ENCODE assay signal across 8 mouse cellular contexts in the genomic region with DNA sequence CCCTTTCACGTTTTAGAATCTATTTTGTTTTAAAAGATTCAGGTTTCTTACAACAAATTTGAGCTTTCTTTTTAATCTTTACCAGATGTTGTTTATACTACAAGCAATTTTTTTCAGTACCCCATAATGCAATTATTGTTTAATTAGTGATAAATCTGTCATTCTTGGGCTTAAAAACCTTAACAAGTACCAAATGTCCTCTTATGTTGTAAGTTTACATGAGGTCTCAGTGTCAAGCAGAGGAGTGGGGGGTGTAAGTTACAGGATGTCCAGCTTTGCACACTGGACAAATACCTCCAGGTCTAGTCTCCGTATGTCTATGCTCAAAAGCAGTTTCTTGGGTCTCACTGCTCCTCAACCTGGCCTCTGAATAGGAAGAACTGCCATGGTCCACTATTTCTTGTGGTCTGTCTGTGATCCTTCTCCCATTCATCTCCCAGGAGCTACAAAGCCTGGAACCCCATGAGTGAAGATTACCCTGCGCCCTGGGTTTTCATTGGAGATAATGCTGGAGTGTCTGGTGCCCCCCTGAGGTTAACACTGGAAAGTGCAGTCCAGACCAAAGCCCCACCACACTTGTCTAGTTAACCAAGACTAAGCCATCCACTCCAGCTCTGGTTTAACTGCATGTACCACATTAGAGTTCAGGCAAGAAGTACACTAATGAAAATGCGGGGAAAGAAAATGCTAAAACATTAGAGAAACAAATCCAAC.
DNase-seq lines count a peak whose midpoint lies in the region; ATAC-seq and TF ChIP-seq lines count a peak whose summit lies in the region.

No protein-coding gene starts in this region.

- H3K4me2 ChIP-seq in liver, embryonic 14.5 days (ENCODE audit: low read depth) = no peak overlapping the region
- no peak overlapping the region for H3K4me2 ChIP-seq in stomach, embryonic 15.5 days

- H3K27ac ChIP-seq in liver, embryonic 14.5 days = no peak overlapping the region
- H3K27ac ChIP-seq in stomach, embryonic 15.5 days = peak overlapping the region; percentile 54

- ATAC-seq in frontal cortex, adult (ENCODE audit: low TSS enrichment) = peak; percentile 75
- ATAC-seq in erythroid progenitor cell, adult 5-6 weeks (replicated peaks; ENCODE audit: low FRiP score, poor library complexity, severe bottlenecking) = peak; percentile 64; the same call in 1 of the 2 replicates
- no peak for ATAC-seq in liver, embryonic 14.5 days (ENCODE audit: insufficient read depth)
- no peak for ATAC-seq in stomach, embryonic 15.5 days (ENCODE audit: insufficient read depth, low FRiP score, low read depth)

- no peaks in the 10 kb centered on the region for H3K36me3 ChIP-seq in liver, embryonic 14.5 days (replicated peaks; ENCODE audit: control insufficient read depth, insufficient read depth, low read depth)
- no peaks in the 10 kb centered on the region for H3K36me3 ChIP-seq in stomach, embryonic 15.5 days

- no peak overlapping the region for H3K4me3 ChIP-seq in liver, embryonic 14.5 days (ENCODE audit: insufficient read depth in 1 of 2, low read depth in 2 of 2, low read length in 2 of 2)
- no peak overlapping the region for H3K4me3 ChIP-seq in stomach, embryonic 15.5 days (replicated peaks)

- H3K9ac ChIP-seq in liver, embryonic 14.5 days (replicated peaks) = no peak overlapping the region
- no peak overlapping the region for H3K9ac ChIP-seq in stomach, embryonic 15.5 days

- TF ChIP-seq CTCF in liver, embryonic 14.5 days (IDR thresholded peaks at IDR 0.05; ENCODE audit: low read depth) = peak; percentile 69

- H3K27me3 ChIP-seq in liver, embryonic 14.5 days (ENCODE audit: control insufficient read depth, insufficient read depth, low read length) = no peaks in the 10 kb centered on the region
- H3K27me3 ChIP-seq in stomach, embryonic 15.5 days (replicated peaks) = no peaks in the 10 kb centered on the region

- TF ChIP-seq EP300 in liver, embryonic 14.5 days (IDR thresholded peaks at IDR 0.05; ENCODE audit: low read depth) = no peak

- DNase-seq in frontal cortex, postnatal 14 days (ENCODE audit: low spot score in 2 of 2) = no peak
- DNase-seq in 3T3-L1 (ENCODE audit: low read depth, low spot score) (peak; percentile 64), R1 (ENCODE audit: low read depth, low spot score) (peak; percentile 64)
- DNase-seq in liver, embryonic 14.5 days (ENCODE audit: low read depth in 3 of 3, low spot score in 3 of 3) = peak in 1 of 3 experiments; percentile 20
- DNase-seq in gastrocnemius, postnatal 10 days = no peak

- 56% methylated on average over 4 of the region's 4 CpGs for WGBS in liver, embryonic 14.5 days (ENCODE audit: insufficient replicate concordance)
- 58% methylated on average over 4 of the region's 4 CpGs for WGBS in stomach, embryonic 15.5 days

- no peaks in the 10 kb centered on the region; a peak in 2 of 4 replicates for H3K4me1 ChIP-seq in liver, embryonic 14.5 days (replicated peaks; ENCODE audit: control insufficient read depth in 2 of 2, insufficient read depth in 2 of 2, low read length in 1 of 2)
- H3K4me1 ChIP-seq in stomach, embryonic 15.5 days = peaks cover 8% of the 10 kb centered on the region; the same call in 1 of the 2 replicates

- no peaks in the 10 kb centered on the region for H3K9me3 ChIP-seq in liver, embryonic 14.5 days (ENCODE audit: control insufficient read depth, low read length)
- no peaks in the 10 kb centered on the region for H3K9me3 ChIP-seq in stomach, embryonic 15.5 days

Comparison
In these comparisons a context has a peak if more than half of its experiments do, and no peak if none do; other contexts are left out.
1. ATAC-seq: peak in frontal cortex, adult (single experiment) and erythroid progenitor cell, adult 5-6 weeks (single experiment); none in liver, embryonic 14.5 days (single experiment) and stomach, embryonic 15.5 days (single experiment).
2. DNase-seq: peak in 3T3-L1 (single experiment) and R1 (single experiment); none in frontal cortex, postnatal 14 days (0 of 2) and gastrocnemius, postnatal 10 days (single experiment).